In the genomic region with DNA sequence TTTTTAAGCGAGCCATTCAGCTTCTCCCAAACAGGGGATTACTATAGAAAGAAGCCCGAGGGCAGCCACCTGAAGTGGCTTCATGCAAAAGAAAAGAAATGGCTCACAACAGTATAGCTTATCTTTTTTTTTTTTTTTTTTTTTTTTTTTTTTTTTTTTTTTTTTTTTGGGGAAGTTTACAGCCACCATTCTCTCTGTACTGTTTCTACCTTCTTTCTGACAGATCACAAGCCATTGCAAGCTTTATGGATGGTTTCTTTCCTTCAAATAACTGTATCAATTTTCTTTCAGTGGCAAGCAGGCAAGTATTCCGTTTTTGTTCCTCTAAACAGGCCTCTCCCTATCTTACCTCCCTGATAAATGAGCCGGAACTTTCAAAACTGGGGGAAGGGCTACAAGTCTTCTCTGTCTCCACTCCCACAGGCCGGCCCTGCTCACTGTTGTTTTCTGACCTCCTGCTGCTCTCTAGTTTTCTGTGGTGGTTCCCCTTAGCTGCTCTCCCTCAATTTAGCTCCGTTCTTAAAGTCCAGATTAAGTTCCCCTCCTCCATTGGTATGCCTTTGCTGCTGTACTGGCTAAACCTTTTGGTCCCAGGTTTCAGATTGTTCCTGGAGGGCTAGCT, we compare ENCODE assay signal across 9 mouse cellular contexts. TPM values are rescaled to one million over a fixed set of nuclear protein-coding genes. Genes with fewer than 3 reads are reported as not detected.
DNase-seq lines count a peak whose midpoint lies in the region; ATAC-seq and TF ChIP-seq lines count a peak whose summit lies in the region.
"Had no signal": no experiment of that assay in that cellular context is flagged by ENCODE, and none has a peak within 500 bp of the region (broad histone marks: within the 10 kb centered on the region; RNA-seq: fewer than 3 reads in every experiment).

No protein-coding gene starts in this region.

- intact Hi-C loops in left cerebral cortex, adult 2 months (cut with DNase I), result no loop called here

- H3K9ac ChIP-seq in MEL (ENCODE audit: control insufficient read depth, low read depth, low read length, poor library complexity, severe bottlenecking), result peak overlapping the region; percentile 63
- no peak overlapping the region for H3K9ac ChIP-seq in midbrain, embryonic 15.5 days
- H3K9ac ChIP-seq: limb, embryonic 15.5 days had no signal

- no peak for TF ChIP-seq CTCF in MEL (IDR thresholded peaks at IDR 0.05 in 2 of 3, conservative IDR thresholded peaks at IDR 0.05 in 1 of 3; ENCODE audit: control insufficient read depth in 1 of 3, insufficient read depth in 1 of 3, low read depth in 2 of 3, low read length in 3 of 3, poor library complexity in 1 of 3, severe bottlenecking in 1 of 3)
- TF ChIP-seq CTCF in left cerebral cortex, adult 2 months (IDR thresholded peaks at IDR 0.05), result no peak

- no peak for ATAC-seq in midbrain, embryonic 15.5 days (replicated peaks)

- WGBS in midbrain, embryonic 15.5 days, result 11% methylated on average over 6 of the region's 6 CpGs

- peak; percentile 89 for DNase-seq in MEL (ENCODE audit: low read depth, low spot score)
- DNase-seq in adipocyte (ENCODE audit: low spot score), result peak; percentile 15
- peak; percentile 51 for DNase-seq in kidney, adult 18-20 months
- no peak for DNase-seq in left cerebral cortex, adult 2 months (ENCODE audit: extremely low spot score in 1 of 2, low spot score in 2 of 2)
- DNase-seq in right cerebral cortex, postnatal 4 days, result no peak
- DNase-seq in layer of hippocampus, postnatal 25 days (ENCODE audit: extremely low spot score in 1 of 2, low spot score in 1 of 2), result no peak
- DNase-seq in frontal cortex, postnatal 25 days (ENCODE audit: low spot score in 2 of 2), result no peak

- peaks cover 0 to 28% of the 10 kb centered on the region in 2 experiments; a peak in 2 of 4 replicates for H3K36me3 ChIP-seq in MEL (ENCODE audit: control insufficient read depth in 1 of 2, insufficient read depth in 2 of 2, low read length in 2 of 2)
- no peaks in the 10 kb centered on the region for H3K36me3 ChIP-seq in midbrain, embryonic 15.5 days (replicated peaks)
- H3K36me3 ChIP-seq: limb, embryonic 15.5 days had no signal

- no peak for TF ChIP-seq RAD21 in MEL (IDR thresholded peaks at IDR 0.05; ENCODE audit: low read depth, low read length)

- peak overlapping the region; percentile 85 for H3K27ac ChIP-seq in MEL (ENCODE audit: control insufficient read depth, low read depth, low read length)
- H3K27ac ChIP-seq in midbrain, embryonic 15.5 days, result 0 out of 2 replicates have a peak overlapping the region, but pooled peaks have one; percentile 68
- H3K27ac ChIP-seq in left cerebral cortex, adult 2 months, result no peak overlapping the region

- H3K4me2 ChIP-seq in midbrain, embryonic 15.5 days, result peak overlapping the region; percentile 94; the same call in 1 of the 2 replicates

- TF ChIP-seq POLR2A in MEL (IDR thresholded peaks at IDR 0.05; ENCODE audit: control insufficient read depth in 1 of 2, insufficient read depth in 1 of 2, low read depth in 1 of 2, low read length in 2 of 2, poor library complexity in 1 of 2), result no peak

- peak overlapping the region; percentile 59 to 73 for H3K4me3 ChIP-seq in MEL (ENCODE audit: control insufficient read depth in 1 of 2, insufficient read depth in 1 of 2, low read depth in 2 of 2, low read length in 2 of 2)
- H3K4me3 ChIP-seq in midbrain, embryonic 15.5 days, result no peak overlapping the region
- no peak overlapping the region for H3K4me3 ChIP-seq in left cerebral cortex, adult 2 months

- peaks cover 3% of the 10 kb centered on the region; the same call in 1 of the 2 replicates for H3K79me2 ChIP-seq in MEL (ENCODE audit: control insufficient read depth, insufficient read depth, low read length, poor library complexity)

- peak; percentile 72 to 84 for TF ChIP-seq EP300 in MEL (IDR thresholded peaks at IDR 0.05; ENCODE audit: low read depth in 1 of 2, low read length in 2 of 2)

- no peaks in the 10 kb centered on the region for H3K27me3 ChIP-seq in MEL (ENCODE audit: control insufficient read depth in 1 of 2, insufficient read depth in 2 of 2, low read length in 2 of 2)
- 0 out of 2 replicates have a peak, but pooled peaks cover 5% of the 10 kb centered on the region for H3K27me3 ChIP-seq in midbrain, embryonic 15.5 days (replicated peaks)

- H3K4me1 ChIP-seq in MEL (ENCODE audit: control insufficient read depth in 1 of 2, insufficient read depth in 2 of 2, low read length in 2 of 2), result peaks cover 20% of the 10 kb centered on the region in 2 experiments
- H3K4me1 ChIP-seq in midbrain, embryonic 15.5 days, result peaks cover 34% of the 10 kb centered on the region

- H3K9me3 ChIP-seq in MEL (replicated peaks; ENCODE audit: insufficient read depth, low read length), result no peaks in the 10 kb centered on the region
- no peaks in the 10 kb centered on the region for H3K9me3 ChIP-seq in midbrain, embryonic 15.5 days
- H3K9me3 ChIP-seq: limb, embryonic 15.5 days had no signal

TF ChIP-seq in MEL, 35 proteins besides CTCF, POLR2A, EP300 and RAD21 (continues in another document):
- peak; percentile 71 for TF ChIP-seq MYB (IDR thresholded peaks at IDR 0.05; ENCODE audit: low read depth, low read length)
- no peak for TF ChIP-seq NRF1 (IDR thresholded peaks at IDR 0.05; ENCODE audit: insufficient read depth, low read depth, low read length, poor library complexity, severe bottlenecking)
- peak; percentile 52; the same call in 1 of the 2 replicates for TF ChIP-seq TBP (IDR thresholded peaks at IDR 0.05; ENCODE audit: low read depth, low read length)
- 0 out of 2 replicates have a peak, but pooled peaks have one; percentile 46 for TF ChIP-seq MEF2A (IDR thresholded peaks at IDR 0.05; ENCODE audit: extremely low read depth, insufficient replicate concordance, low read depth, low read length, poor library complexity, severe bottlenecking)
- TF ChIP-seq POLR2AphosphoS5 (IDR thresholded peaks at IDR 0.05; ENCODE audit: borderline replicate concordance, low read depth, low read length), result no peak
- 0 out of 2 replicates have a peak, but pooled peaks have one; percentile 49 for TF ChIP-seq NELFE (IDR thresholded peaks at IDR 0.05; ENCODE audit: low read depth, low read length)
- TF ChIP-seq JUND (IDR thresholded peaks at IDR 0.05; ENCODE audit: low read depth, low read length), result no peak
- TF ChIP-seq SMC3 (IDR thresholded peaks at IDR 0.05; ENCODE audit: low read depth, low read length), result 0 out of 2 replicates have a peak, but pooled peaks have one; percentile 6
- TF ChIP-seq BHLHE40 (IDR thresholded peaks at IDR 0.05; ENCODE audit: borderline replicate concordance, low read depth, low read length), result 0 out of 2 replicates have a peak, but pooled peaks have one; percentile 50
- peak; percentile 39; the same call in 1 of the 2 replicates for TF ChIP-seq RCOR1 (IDR thresholded peaks at IDR 0.05; ENCODE audit: low read depth, low read length)
- TF ChIP-seq ZNF384 (IDR thresholded peaks at IDR 0.05; ENCODE audit: low read depth, low read length), result peak; percentile 93
- no peak; the same call in 1 of the 2 replicates for TF ChIP-seq KAT2A (conservative IDR thresholded peaks at IDR 0.05; ENCODE audit: low read depth, low read length)
- TF ChIP-seq SIN3A (IDR thresholded peaks at IDR 0.05; ENCODE audit: low read length), result peak; percentile 88
- TF ChIP-seq MXI1 (IDR thresholded peaks at IDR 0.05; ENCODE audit: low read depth, low read length), result peak; percentile 63
- no peak for TF ChIP-seq ZC3H11A (IDR thresholded peaks at IDR 0.05; ENCODE audit: low read depth, low read length)
- TF ChIP-seq MAX (IDR thresholded peaks at IDR 0.05; ENCODE audit: low read length), result no peak; the same call in 1 of the 2 replicates
- TF ChIP-seq GABPA (IDR thresholded peaks at IDR 0.05; ENCODE audit: low read depth, low read length), result no peak
- no peak for TF ChIP-seq ZKSCAN1 (IDR thresholded peaks at IDR 0.05; ENCODE audit: low read depth, low read length)
- peak; percentile 72; the same call in 1 of the 2 replicates for TF ChIP-seq MAZ (IDR thresholded peaks at IDR 0.05; ENCODE audit: low read depth, low read length)
- peak; percentile 78; the same call in 1 of the 2 replicates for TF ChIP-seq GATA1 (IDR thresholded peaks at IDR 0.05; ENCODE audit: low read depth, low read length)
- TF ChIP-seq ELF1 (IDR thresholded peaks at IDR 0.05; ENCODE audit: low read depth, low read length), result 0 out of 2 replicates have a peak, but pooled peaks have one; percentile 41
- TF ChIP-seq MAFK (IDR thresholded peaks at IDR 0.05; ENCODE audit: borderline replicate concordance, low read depth, low read length), result no peak
- TF ChIP-seq USF2 (IDR thresholded peaks at IDR 0.05; ENCODE audit: borderline replicate concordance in 1 of 2, insufficient read depth in 1 of 2, low read depth in 1 of 2, low read length in 2 of 2), result no peak
- TF ChIP-seq ZMIZ1 (IDR thresholded peaks at IDR 0.05; ENCODE audit: low read depth, low read length), result peak; percentile 44; the same call in 1 of the 2 replicates
- TF ChIP-seq HCFC1 (IDR thresholded peaks at IDR 0.05; ENCODE audit: low read depth, low read length), result peak; percentile 66
- TF ChIP-seq POLR2AphosphoS2 (IDR thresholded peaks at IDR 0.05; ENCODE audit: low read length), result no peak
- no peak for TF ChIP-seq USF1 (IDR thresholded peaks at IDR 0.05; ENCODE audit: low read depth, low read length)
- peak; percentile 82 for TF ChIP-seq ETS1 (IDR thresholded peaks at IDR 0.05; ENCODE audit: low read depth, low read length)
- TF ChIP-seq E2F4 (IDR thresholded peaks at IDR 0.05; ENCODE audit: borderline replicate concordance, low read depth, low read length), result no peak
- TF ChIP-seq TAL1 (IDR thresholded peaks at IDR 0.05; ENCODE audit: low read length), result no peak
- TF ChIP-seq MYC (IDR thresholded peaks at IDR 0.05; ENCODE audit: low read depth, low read length), result peak; percentile 13; the same call in 1 of the 2 replicates
- TF ChIP-seq CHD2 (IDR thresholded peaks at IDR 0.05; ENCODE audit: low read length), result peak; percentile 61
- TF ChIP-seq CHD1 (IDR thresholded peaks at IDR 0.05; ENCODE audit: low read depth, low read length), result 0 out of 2 replicates have a peak, but pooled peaks have one; percentile 52
- 0 out of 2 replicates have a peak, but pooled peaks have one; percentile 54 for TF ChIP-seq TCF12 (IDR thresholded peaks at IDR 0.05; ENCODE audit: low read depth, low read length)

RNA-seq across cellular contexts. Expression of a gene that starts 1.6 kb away (rescaled TPM):
- total RNA-seq in MEL (2012; rRNA removed), result 15.1 and 18.4 TPM in 2 replicates
- 10 to 100 TPM; 15.5 to 43.6 TPM for polyA plus RNA-seq in MEL (2012; ENCODE audit: insufficient read depth in 1 of 2, insufficient read length in 2 of 2, low read depth in 1 of 2, low replicate concordance in 2 of 2, missing spikeins in 1 of 2)
- 5.8 and 5.9 TPM in 2 replicates for polyA plus RNA-seq in midbrain, embryonic 15.5 days (2015; fragmentation: Nextera tagmentation; extraction: Ambion mirVana)
- 10 to 100 TPM in 1 of 2 experiments, 1 to 10 TPM in 1; 9.6 to 10.5 TPM for total RNA-seq in left cerebral cortex, adult 2 months (2021)
- total RNA-seq in layer of hippocampus, postnatal 25 days (2021), result 10 to 100 TPM in 1 of 2 experiments, 1 to 10 TPM in 1; 8.3 to 10.8 TPM

Comparison
In these comparisons a context has a peak if more than half of its experiments do, and no peak if none do; other contexts are left out.
1. DNase-seq: peak in MEL (single experiment), adipocyte (single experiment) and kidney, adult 18-20 months (single experiment); none in left cerebral cortex, adult 2 months (0 of 2), right cerebral cortex, postnatal 4 days (single experiment), layer of hippocampus, postnatal 25 days (0 of 2) and frontal cortex, postnatal 25 days (0 of 2).
2. H3K4me3 ChIP-seq: peak in MEL (2 of 2); none in midbrain, embryonic 15.5 days (single experiment) and left cerebral cortex, adult 2 months (single experiment).